Mouse (Mus musculus) left cerebral cortex, adult 2 months (tissue): ENCODE measurements at regions not wholly inside any gene's neighbourhood (a gene's known extent, or its start where the extent isn't known, plus 50 kb on each side); places are given as distances from the start of the nearest gene placed in this dataset.

ENCODE experiments used
- DNase-seq, 2 experiments: peaks; one replicate each; pipeline ENCODE4 v3.0.0; 2021 to 2022; ENCODE audit warnings: low spot score in 2 of 2, mixed read lengths in 1 of 2; ENCODE audit errors: extremely low spot score in 1 of 2
- H3K27ac ChIP-seq: fragments of 200-600 bp; 2 replicates; pipeline ENCODE4 v1.8.1; 2022
- H3K4me3 ChIP-seq: fragments of 200-600 bp; 2 replicates; pipeline ENCODE4 v1.8.1; 2022
- CTCF ChIP-seq: fragments of 200-600 bp; IDR thresholded peaks from 2 replicates; pipeline ENCODE4 v1.8.1; 2022; ENCODE audit warnings: antibody characterized with exemption, mild to moderate bottlenecking, moderate library complexity
- intact Hi-C: fragments of 180-260 bp; cut with DNase I; formaldehyde crosslinking; loops from one replicate; pipeline ENCODE4 v1.15.1; 2025

GRCm38 (mm10) chr1:138011581-138011980 lies 163.9 kb downstream of the Ptprc start:
- intact Hi-C loops = no loop called here
- no peak overlapping the region for H3K4me3 ChIP-seq
- TF ChIP-seq CTCF = no peak

GRCm38 (mm10) chr1:138010910-138011477 lies 164.5 kb downstream of the Ptprc start:
- TF ChIP-seq CTCF = no peak
- intact Hi-C loops = no loop called here
- DNase-seq = no peak
- no peak overlapping the region for H3K4me3 ChIP-seq
- no peak overlapping the region for H3K27ac ChIP-seq

More at GRCm38 (mm10) chr1:138011581-138011980, 163.9 kb downstream of the Ptprc start:
- no peak for DNase-seq
- no peak overlapping the region for H3K27ac ChIP-seq

- TF ChIP-seq CTCF = no peak
- intact Hi-C loops = no loop called here
- Histone ChIP-seq H3K27ac (peak overlapping the region; percentile 40; the same call in 1 of the 2 replicates), H3K4me3 (no peak overlapping the region)
- DNase-seq = no peak
These were observed 168.7 kb downstream of the Ptprc start for GRCm38 (mm10) chr1:138006811-138007210.

- TF ChIP-seq CTCF = no peak
- DNase-seq = no peak
- intact Hi-C loops = no loop called here
- H3K27ac ChIP-seq = no peak overlapping the region
- H3K4me3 ChIP-seq = no peak overlapping the region
These were observed 171.2 kb downstream of the Ptprc start for GRCm38 (mm10) chr1:138004319-138004718.

GRCm38 (mm10) chr1:137999268-137999900 lies 176.1 kb downstream of the Ptprc start:
- no peak for DNase-seq
- TF ChIP-seq CTCF = no peak
- Histone ChIP-seq H3K4me3 (no peak overlapping the region), H3K27ac (no peak overlapping the region)
- intact Hi-C loops = no loop called here

- no peak for TF ChIP-seq CTCF
These were observed 179.5 kb downstream of the Ptprc start for GRCm38 (mm10) chr1:137996041-137996440.

GRCm38 (mm10) chr1:137991936-137992335 lies 183.6 kb downstream of the Ptprc start:
- no peak for TF ChIP-seq CTCF
- DNase-seq = no peak
- Histone ChIP-seq H3K27ac (no peak overlapping the region), H3K4me3 (no peak overlapping the region)
- intact Hi-C loops = no loop called here

More at GRCm38 (mm10) chr1:137996041-137996440, 179.5 kb downstream of the Ptprc start:
- Histone ChIP-seq H3K27ac (no peak overlapping the region), H3K4me3 (no peak overlapping the region)
- DNase-seq = no peak
- intact Hi-C loops = no loop called here

- no peak for TF ChIP-seq CTCF
- H3K4me3 ChIP-seq = no peak overlapping the region
- intact Hi-C loops = no loop called here
- no peak overlapping the region for H3K27ac ChIP-seq
- no peak for DNase-seq
These were observed 184.1 kb downstream of the Ptprc start for GRCm38 (mm10) chr1:137991412-137991811.

GRCm38 (mm10) chr1:137973406-137973805 lies 202.1 kb downstream of the Ptprc start:
- Histone ChIP-seq H3K27ac (no peak overlapping the region; the same call in 1 of the 2 replicates), H3K4me3 (no peak overlapping the region)
- no peak for TF ChIP-seq CTCF
- intact Hi-C loops = no loop called here
- no peak for DNase-seq

GRCm38 (mm10) chr1:137972620-137973350 lies 202.7 kb downstream of the Ptprc start:
- TF ChIP-seq CTCF = no peak; the same call in 1 of the 2 replicates
- Histone ChIP-seq H3K4me3 (no peak overlapping the region), H3K27ac (peak overlapping the region; percentile 66)
- intact Hi-C loops = no loop called here
- DNase-seq = no peak

GRCm38 (mm10) chr1:137966151-137966836 lies 209.2 kb downstream of the Ptprc start:
- intact Hi-C loops = loop anchor here (2.0 kb wide), 2 partner anchors 25 to 65 kb away; no protein-coding TSS in a partner anchor
- no peak for TF ChIP-seq CTCF
- Histone ChIP-seq H3K4me3 (no peak overlapping the region; the same call in 1 of the 2 replicates), H3K27ac (peak overlapping the region; percentile 13; the same call in 1 of the 2 replicates)
- DNase-seq = peak in 1 of 2 experiments; percentile 22

- intact Hi-C loops = no loop called here
- TF ChIP-seq CTCF = no peak
- no peak overlapping the region for H3K4me3 ChIP-seq
- DNase-seq = no peak
- H3K27ac ChIP-seq = peak overlapping the region; percentile 57; the same call in 1 of the 2 replicates
These were observed 211.9 kb downstream of the Ptprc start for GRCm38 (mm10) chr1:137963656-137964055.
